Mouse (Mus musculus) ES-Bruce4 (cell line): Measurements from ENCODE around the gene Ceacam14. TPM values are rescaled to one million over a fixed set of nuclear protein-coding genes. Genes with fewer than 3 reads are reported as not detected.

Experiments used
- H3K27ac ChIP-seq: 2 replicates; pipeline ENCODE4 v1.5.1; 2012; ENCODE audit warnings: low read length, inconsistent platforms; ENCODE audit not compliant: insufficient read depth
- H3K27me3 ChIP-seq: 2 replicates; pipeline ENCODE4 v1.6.1; 2012; ENCODE audit warnings: mild to moderate bottlenecking, low read length, inconsistent platforms; ENCODE audit not compliant: control insufficient read depth, poor library complexity, insufficient read depth, severe bottlenecking
- H3K36me3 ChIP-seq: 2 replicates; pipeline ENCODE4 v1.6.1; 2012; ENCODE audit warnings: inconsistent platforms, mild to moderate bottlenecking, low read length, moderate library complexity; ENCODE audit not compliant: control insufficient read depth, poor library complexity, insufficient read depth, severe bottlenecking
- H3K4me1 ChIP-seq: one replicate; pipeline ENCODE4 v1.8.1; 2011; ENCODE audit warnings: low read length; ENCODE audit not compliant: control insufficient read depth, insufficient read depth
- H3K4me3 ChIP-seq: 2 replicates; pipeline ENCODE4 v1.5.1; 2011; ENCODE audit warnings: low read depth, mild to moderate bottlenecking, low read length
- H3K9ac ChIP-seq: 2 replicates; pipeline ENCODE4 v1.6.1; 2012; ENCODE audit warnings: low read depth, mild to moderate bottlenecking, inconsistent platforms; ENCODE audit not compliant: poor library complexity, severe bottlenecking
- H3K9me3 ChIP-seq: replicated peaks from 2 replicates; pipeline ENCODE4 v1.6.1; 2012; ENCODE audit warnings: mild to moderate bottlenecking, low read length, inconsistent platforms; ENCODE audit not compliant: control insufficient read depth, poor library complexity, insufficient read depth, severe bottlenecking
- CTCF ChIP-seq: IDR thresholded peaks from one replicate; pipeline ENCODE4 v1.8.1; 2011; ENCODE audit warnings: low read depth, low read length
- EP300 ChIP-seq: IDR thresholded peaks from 2 replicates; pipeline ENCODE4 v1.6.1; 2011; ENCODE audit warnings: low read depth, low read length; ENCODE audit not compliant: insufficient read depth
- POLR2A ChIP-seq: IDR thresholded peaks from one replicate; pipeline ENCODE4 v1.8.1; 2011; ENCODE audit warnings: low read length; ENCODE audit not compliant: insufficient read depth
- polyA plus RNA-seq: library from polyadenylated mRNA; stranded (reverse); fragments of >200 nt; gene quantifications from 2 replicates; pipeline ENCODE4 v1.2.4, GENCODE M21; 2011; ENCODE audit warnings: low read depth; ENCODE audit not compliant: missing spikeins, insufficient read depth, insufficient read length

Ceacam14 gene
- 1.0 and 3.3 TPM in 2 replicates for polyA plus RNA-seq

- Histone ChIP-seq H3K4me3 (no peak within 1 kb of the TSS), H3K27ac (no peak within 1 kb of the TSS), H3K9ac (no peak within 1 kb of the TSS), H3K27me3 (no peaks in the 10 kb centered on the region), H3K9me3 (no peaks in the 10 kb centered on the region), H3K4me1 (no peaks in the 10 kb centered on the region), H3K36me3 (no peaks in the 10 kb centered on the region)
- TF ChIP-seq CTCF (no peak), POLR2A (no peak), EP300 (no peak)
Measured at GRCm38 (mm10) chr7:17812333-17812732, at the start of gene Ceacam14. Gene Ceacam14 (plus strand): TSS chr7:17812633.

Other genes with a start within 250 kb of the Ceacam14 start
- gene Ceacam5, start 99.4 kb upstream of the Ceacam14 start, polyA plus RNA-seq = 0.75 and 2.0 TPM in 2 replicates
- 0.54 TPM in 1 of 2 replicates, not detected in the other for gene Gm5155, start 59.1 kb downstream of the Ceacam14 start, polyA plus RNA-seq
- gene Ceacam11, start 159.5 kb downstream of the Ceacam14 start, polyA plus RNA-seq = 1.5 and 4.0 TPM in 2 replicates
- gene Ceacam13, start 197.3 kb downstream of the Ceacam14 start, polyA plus RNA-seq = 0.60 TPM in 1 of 2 replicates, not detected in the other